Mouse (Mus musculus) gastrocnemius, postnatal 36 days (tissue): ENCODE results near the gene Wbp1l. TPM values are rescaled to one million over a fixed set of nuclear protein-coding genes. Genes with fewer than 3 reads are reported as not detected.

ENCODE experiments used
- DNase-seq, 2 experiments: peaks; one replicate each; pipeline ENCODE4 v3.0.0; 2022
- intact Hi-C: fragments of 180-260 bp; cut with DNase I; formaldehyde crosslinking; loops from one replicate; pipeline ENCODE4 v1.15.1; 2025
- total RNA-seq, 2 experiments: library from RNA; stranded (reverse); gene quantifications; 2 replicates each; pipeline ENCODE4 v1.2.3; 2021

Gene Wbp1l
- total RNA-seq, 2 experiments from 2014 or later = 56.2 to 66.2 TPM

- intact Hi-C loops = no loop called here
- DNase-seq = no peak
These were observed 91.5 kb downstream of the Wbp1l start for GRCm38 (mm10) chr19:46690387-46690786.

GRCm38 (mm10) chr19:46691078-46691477, 92.2 kb downstream of the Wbp1l start:
- no peak for DNase-seq
- intact Hi-C loops = no loop called here

GRCm38 (mm10) chr19:46693146-46693545, 94.3 kb downstream of the Wbp1l start:
- no peak for DNase-seq
- intact Hi-C loops = no loop called here

GRCm38 (mm10) chr19:46696482-46696881, 97.6 kb downstream of the Wbp1l start:
- no peak for DNase-seq
- intact Hi-C loops = no loop called here

GRCm38 (mm10) chr19:46696943-46697342, 98.1 kb downstream of the Wbp1l start:
- intact Hi-C loops = no loop called here

GRCm38 (mm10) chr19:46697840-46698517, 99.1 kb downstream of the Wbp1l start:
- DNase-seq = no peak
- intact Hi-C loops = no loop called here

More at GRCm38 (mm10) chr19:46696943-46697342, 98.1 kb downstream of the Wbp1l start:
- DNase-seq = no peak

GRCm38 (mm10) chr19:46699011-46699481, 100.2 kb downstream of the Wbp1l start:
- intact Hi-C loops = no loop called here
- DNase-seq = no peak

- intact Hi-C loops = no loop called here
- DNase-seq = no peak
These were observed 102.3 kb downstream of the Wbp1l start for GRCm38 (mm10) chr19:46701156-46701555.

GRCm38 (mm10) chr19:46705779-46706495, 107.1 kb downstream of the Wbp1l start:
- no peak for DNase-seq
- intact Hi-C loops = no loop called here

GRCm38 (mm10) chr19:46706540-46707295, 107.8 kb downstream of the Wbp1l start:
- intact Hi-C loops = no loop called here
- no peak for DNase-seq

Other genes with a start within 250 kb of the Wbp1l start
- gene 2310034G01Rik, start 248.8 kb upstream of the Wbp1l start, total RNA-seq = under 1 TPM; 0.25 to 0.38 TPM
- 10 to 100 TPM; 49.4 to 51.8 TPM for gene Actr1a, start 203.3 kb upstream of the Wbp1l start, total RNA-seq
- 1 to 10 TPM; 4.6 to 5.1 TPM for gene Sufu, start 202.2 kb upstream of the Wbp1l start, total RNA-seq
- 10 to 100 TPM; 19.0 to 19.2 TPM for gene Trim8, start 97.4 kb upstream of the Wbp1l start, total RNA-seq
- gene Arl3, start 25.9 kb upstream of the Wbp1l start, total RNA-seq = 10 to 100 TPM; 44.6 to 60.8 TPM
- gene Sfxn2, start 25.7 kb upstream of the Wbp1l start, total RNA-seq = 1 to 10 TPM; 2.7 to 4.1 TPM
- not detected for gene Cyp17a1, start 74.1 kb downstream of the Wbp1l start, total RNA-seq
- 10 to 100 TPM; 11.9 to 12.9 TPM for gene Borcs7, start 90.8 kb downstream of the Wbp1l start, total RNA-seq
- 10 to 100 TPM; 79.6 to 84.9 TPM for gene As3mt, start 108.4 kb downstream of the Wbp1l start, total RNA-seq
- 1 to 10 TPM; 2.4 to 3.3 TPM for gene Cnnm2, start 162.5 kb downstream of the Wbp1l start, total RNA-seq